Mouse (Mus musculus) spleen, adult 2 months (tissue): ENCODE measurements around the gene Gm20503. TPM values are rescaled to one million over a fixed set of nuclear protein-coding genes. Genes with fewer than 3 reads are reported as not detected.
A peak's percentile ranks its signal among the peaks of the same experiment; 100 is the strongest.

Source experiments
- DNase-seq, 2 experiments: peaks; one replicate each; pipeline versions ENCODE4 v3.0.0 to v3.0.0-alpha.2; 2012 to 2021; ENCODE audit warnings: low spot score in 2 of 2, low read depth in 1 of 2
- H3K27ac ChIP-seq: fragments of 200-500 bp; 2 replicates; pipeline ENCODE4 v1.5.1; 2012; ENCODE audit warnings: low read length, inconsistent platforms; ENCODE audit not compliant: insufficient read depth
- H3K27me3 ChIP-seq: fragments of 200-500 bp; 2 replicates; pipeline ENCODE4 v1.6.1; 2012; ENCODE audit warnings: mild to moderate bottlenecking, moderate library complexity, low read length, inconsistent platforms; ENCODE audit not compliant: control insufficient read depth, insufficient read depth
- H3K36me3 ChIP-seq: fragments of 200-500 bp; 2 replicates; pipeline ENCODE4 v1.6.1; 2012; ENCODE audit warnings: mild to moderate bottlenecking, low read length, inconsistent platforms; ENCODE audit not compliant: control insufficient read depth, insufficient read depth
- H3K4me1 ChIP-seq: fragments of 200-500 bp; 2 replicates; pipeline ENCODE4 v1.6.1; 2011; ENCODE audit warnings: inconsistent platforms; ENCODE audit not compliant: control insufficient read depth, insufficient read depth, insufficient read length
- H3K4me3 ChIP-seq: fragments of 200-500 bp; 2 replicates; pipeline ENCODE4 v1.5.1; 2011; ENCODE audit warnings: mild to moderate bottlenecking, inconsistent platforms; ENCODE audit not compliant: insufficient read depth, insufficient read length; ENCODE audit errors: extremely low read depth
- CTCF ChIP-seq: fragments of 200-500 bp; IDR thresholded peaks from 2 replicates; pipeline ENCODE4 v1.5.1; 2011; ENCODE audit warnings: mild to moderate bottlenecking, inconsistent platforms; ENCODE audit not compliant: insufficient read depth, insufficient read length, insufficient replicate concordance; ENCODE audit errors: extremely low read depth
- POLR2A ChIP-seq: fragments of 200-500 bp; IDR thresholded peaks from 2 replicates; pipeline ENCODE4 v1.6.1; 2011; ENCODE audit warnings: low read depth, low read length, inconsistent platforms
- WGBS: fragments of 180-500 bp; shearing (Covaris S2); methylation state at CpG from one replicate; pipeline ENCODE4 v1.1.7; 2018; 5-methylcytosine and 5-hydroxymethylcytosine counted together
- polyA plus RNA-seq: library from polyadenylated mRNA; depleted of rRNA; stranded (reverse); fragments of >200 nt; gene quantifications from 2 replicates; pipeline ENCODE4 v1.2.3, GENCODE M21; 2012

Gm20503 gene
- polyA plus RNA-seq, 1 experiment = not detected

- no peak for TF ChIP-seq POLR2A
- H3K36me3 ChIP-seq = no peaks in the 10 kb centered on the region
- H3K27me3 ChIP-seq = no peaks in the 10 kb centered on the region
- no peak for DNase-seq
- no peak overlapping the region for H3K27ac ChIP-seq
- H3K4me3 ChIP-seq = no peak overlapping the region
- 71% methylated on average over 8 of the region's 8 CpGs for WGBS
- peaks cover 15% of the 10 kb centered on the region; the same call in 1 of the 2 replicates for H3K4me1 ChIP-seq
Observed at GRCm38 (mm10) chr4:59006211-59006610, 3.2 kb downstream of the Gm20503 start.

- peaks cover 15% of the 10 kb centered on the region; the same call in 1 of the 2 replicates for H3K4me1 ChIP-seq
- no peak for TF ChIP-seq POLR2A
- TF ChIP-seq CTCF = no peak
- no peaks in the 10 kb centered on the region for H3K27me3 ChIP-seq
- H3K36me3 ChIP-seq = no peaks in the 10 kb centered on the region
- no peak overlapping the region for H3K4me3 ChIP-seq
- no peak overlapping the region for H3K27ac ChIP-seq
- WGBS = 75% methylated on average over 6 of the region's 6 CpGs
- no peak for DNase-seq
Observed at GRCm38 (mm10) chr4:59007016-59007415, 4.0 kb downstream of the Gm20503 start.

- Histone ChIP-seq H3K4me1 (peaks cover 13% of the 10 kb centered on the region; the same call in 1 of the 2 replicates), H3K27me3 (no peaks in the 10 kb centered on the region), H3K36me3 (no peaks in the 10 kb centered on the region), H3K4me3 (no peak overlapping the region), H3K27ac (no peak overlapping the region)
- no peak for DNase-seq
- WGBS = 91% methylated on average over 5 of the region's 5 CpGs
- no peak for TF ChIP-seq CTCF
- TF ChIP-seq POLR2A = no peak
Observed at GRCm38 (mm10) chr4:59007974-59008373, 5.0 kb downstream of the Gm20503 start.

GRCm38 (mm10) chr4:59009186-59009585, 6.2 kb downstream of the Gm20503 start:
- no peaks in the 10 kb centered on the region for H3K36me3 ChIP-seq
- peaks cover 13% of the 10 kb centered on the region; the same call in 1 of the 2 replicates for H3K4me1 ChIP-seq
- H3K27ac ChIP-seq = peak overlapping the region; percentile 49
- H3K27me3 ChIP-seq = no peaks in the 10 kb centered on the region
- H3K4me3 ChIP-seq = peak overlapping the region; percentile 32; the same call in 1 of the 2 replicates
- peak; percentile 26 to 33 for DNase-seq
- TF ChIP-seq CTCF = no peak
- no peak for TF ChIP-seq POLR2A
- WGBS = 19% methylated on average over 7 of the region's 7 CpGs

GRCm38 (mm10) chr4:59009696-59010095, 6.7 kb downstream of the Gm20503 start:
- H3K4me3 ChIP-seq = no peak overlapping the region
- TF ChIP-seq POLR2A (no peak), CTCF (no peak)
- H3K36me3 ChIP-seq = no peaks in the 10 kb centered on the region
- 16% methylated on average over 4 of the region's 4 CpGs for WGBS
- peak overlapping the region; percentile 49; the same call in 1 of the 2 replicates for H3K27ac ChIP-seq
- no peak for DNase-seq
- H3K27me3 ChIP-seq = no peaks in the 10 kb centered on the region
- peaks cover 11% of the 10 kb centered on the region; the same call in 1 of the 2 replicates for H3K4me1 ChIP-seq

- H3K27me3 ChIP-seq = no peaks in the 10 kb centered on the region
- DNase-seq = no peak
- TF ChIP-seq CTCF = no peak
- TF ChIP-seq POLR2A = no peak
- 81% methylated on average over 3 of the region's 3 CpGs for WGBS
- H3K27ac ChIP-seq = no peak overlapping the region
- H3K36me3 ChIP-seq = peaks cover 2% of the 10 kb centered on the region; the same call in 1 of the 2 replicates
- H3K4me1 ChIP-seq = peaks cover 10% of the 10 kb centered on the region; the same call in 1 of the 2 replicates
- no peak overlapping the region for H3K4me3 ChIP-seq
Observed at GRCm38 (mm10) chr4:59011446-59011845, 8.4 kb downstream of the Gm20503 start.

- TF ChIP-seq CTCF (no peak), POLR2A (no peak)
- peaks cover 1% of the 10 kb centered on the region; the same call in 1 of the 2 replicates for H3K4me1 ChIP-seq
- no peak overlapping the region for H3K4me3 ChIP-seq
- no peaks in the 10 kb centered on the region for H3K27me3 ChIP-seq
- peaks cover 7% of the 10 kb centered on the region for H3K36me3 ChIP-seq
- H3K27ac ChIP-seq = no peak overlapping the region
- WGBS = 90% methylated on average over 3 of the region's 3 CpGs
- DNase-seq = no peak
Observed at GRCm38 (mm10) chr4:59015181-59015580, 12.2 kb downstream of the Gm20503 start.

GRCm38 (mm10) chr4:59016922-59017321, 13.9 kb downstream of the Gm20503 start:
- TF ChIP-seq POLR2A = no peak
- TF ChIP-seq CTCF = no peak
- Histone ChIP-seq H3K27me3 (no peaks in the 10 kb centered on the region), H3K27ac (no peak overlapping the region), H3K36me3 (peaks cover 12% of the 10 kb centered on the region), H3K4me3 (no peak overlapping the region), H3K4me1 (no peaks in the 10 kb centered on the region)
- no peak for DNase-seq
- WGBS = 82% methylated on average over 2 of the region's 2 CpGs
